Mouse (Mus musculus) heart, embryonic 11.5 days (tissue): ENCODE data around the gene Col23a1. TPM values are rescaled to one million over a fixed set of nuclear protein-coding genes. Genes with fewer than 3 reads are reported as not detected.

Experiments
- ATAC-seq: fragments of 200-750 bp; cut with Nextera tagmentation; replicated peaks from 2 replicates; pipeline ENCODE4 v1.8.0; 2017; ENCODE audit warnings: moderate library complexity; ENCODE audit not compliant: insufficient number of reproducible peaks, low FRiP score, low TSS enrichment
- H3K27ac ChIP-seq: fragments of 300-500 bp; sonication (generic); 2 replicates; pipeline ENCODE4 v1.5.1; 2014; ENCODE audit warnings: mild to moderate bottlenecking, low read depth, low read length
- H3K27me3 ChIP-seq: fragments of 300-500 bp; sonication (generic); 2 replicates; pipeline ENCODE4 v1.6.1; 2014; ENCODE audit warnings: mild to moderate bottlenecking, low read length, mixed read lengths; ENCODE audit not compliant: control insufficient read depth, insufficient read depth
- H3K36me3 ChIP-seq: fragments of 300-500 bp; sonication (generic); 2 replicates; pipeline ENCODE4 v1.6.1; 2014; ENCODE audit warnings: mild to moderate bottlenecking, low read length, moderate library complexity, mixed read lengths; ENCODE audit not compliant: control insufficient read depth, insufficient read depth
- H3K4me1 ChIP-seq: fragments of 300-500 bp; sonication (generic); 2 replicates; pipeline ENCODE4 v1.6.1; 2014; ENCODE audit warnings: low read length; ENCODE audit not compliant: control insufficient read depth, insufficient read depth
- H3K4me2 ChIP-seq: fragments of 300-500 bp; sonication (generic); 2 replicates; pipeline ENCODE4 v1.6.1; 2014; ENCODE audit warnings: mild to moderate bottlenecking, moderate library complexity
- H3K4me3 ChIP-seq: fragments of 300-500 bp; sonication (generic); 2 replicates; pipeline ENCODE4 v1.5.1; 2014; ENCODE audit warnings: low read depth, low read length
- H3K9ac ChIP-seq: fragments of 300-500 bp; sonication (generic); 2 replicates; pipeline ENCODE4 v1.6.1; 2014; ENCODE audit warnings: mild to moderate bottlenecking, low read depth, low read length, moderate library complexity
- H3K9me3 ChIP-seq: fragments of 300-500 bp; sonication (generic); replicated peaks from 2 replicates; pipeline ENCODE4 v1.6.1; 2016; ENCODE audit warnings: low read length; ENCODE audit not compliant: control insufficient read depth
- WGBS: fragments of 180-500 bp; shearing (Covaris S2); extraction: QIAGEN DNeasy Blood & Tissue Kit; methylation state at CpG from one replicate; pipeline ENCODE4 v1.1.7; 2014; ENCODE audit not compliant: insufficient replicate concordance; 5-methylcytosine and 5-hydroxymethylcytosine counted together
- polyA plus RNA-seq: library from polyadenylated mRNA; unstranded; fragments of >200 nt; fragmentation: Nextera tagmentation; extraction: Ambion mirVana; gene quantifications from 2 replicates; pipeline ENCODE4 v1.2.1, GENCODE M21; 2014

Col23a1 gene
- polyA plus RNA-seq, 1 experiment from 2014 or later, result 10.3 TPM

DNA sequence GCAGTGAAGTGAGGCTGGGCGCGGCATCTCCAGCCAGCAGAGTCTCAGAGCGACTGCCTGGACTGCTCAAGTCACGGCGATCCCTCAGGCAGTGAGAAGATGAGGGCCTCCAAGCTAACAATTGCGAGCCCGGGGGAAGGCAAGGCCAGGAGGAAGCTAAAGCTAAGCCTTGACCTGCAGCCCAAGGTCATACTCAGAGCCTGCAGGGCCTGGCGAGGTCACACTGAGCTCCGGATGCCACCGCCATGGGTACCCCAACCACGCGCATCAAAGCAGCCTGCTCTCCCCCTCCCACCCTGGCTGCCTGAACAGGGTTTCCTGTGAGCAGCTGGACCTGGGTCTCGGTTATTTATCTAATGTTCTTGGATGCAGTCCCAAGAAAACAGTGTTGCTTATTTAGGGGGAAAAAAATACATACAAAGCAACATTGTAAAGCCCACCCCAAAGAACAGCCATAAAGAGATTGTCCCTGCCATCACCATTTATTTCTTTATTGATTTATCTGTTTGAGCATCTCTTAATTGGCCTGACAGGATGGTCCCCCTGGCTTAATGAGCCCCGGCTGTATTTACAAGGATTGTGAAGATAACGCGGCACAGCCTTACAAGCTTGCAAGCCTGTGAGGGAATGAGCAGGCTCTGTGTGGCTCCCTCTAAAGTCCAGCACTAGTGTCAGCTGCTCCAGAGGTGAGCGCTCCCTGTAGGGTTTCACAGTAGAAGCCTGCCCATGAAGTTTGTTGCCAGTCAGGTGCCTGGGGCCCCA, 180.8 kb downstream of the Col23a1 start:
- WGBS, result 32% methylated on average over 17 of the region's 17 CpGs
- Histone ChIP-seq H3K9ac (no peak overlapping the region), H3K27ac (no peak overlapping the region), H3K4me1 (peaks cover 30% of the 10 kb centered on the region), H3K27me3 (peaks cover 28% of the 10 kb centered on the region), H3K4me2 (peak overlapping the region; percentile 33; the same call in 1 of the 2 replicates), H3K36me3 (no peaks in the 10 kb centered on the region), H3K9me3 (no peaks in the 10 kb centered on the region), H3K4me3 (no peak overlapping the region)
- ATAC-seq, result no peak

DNA sequence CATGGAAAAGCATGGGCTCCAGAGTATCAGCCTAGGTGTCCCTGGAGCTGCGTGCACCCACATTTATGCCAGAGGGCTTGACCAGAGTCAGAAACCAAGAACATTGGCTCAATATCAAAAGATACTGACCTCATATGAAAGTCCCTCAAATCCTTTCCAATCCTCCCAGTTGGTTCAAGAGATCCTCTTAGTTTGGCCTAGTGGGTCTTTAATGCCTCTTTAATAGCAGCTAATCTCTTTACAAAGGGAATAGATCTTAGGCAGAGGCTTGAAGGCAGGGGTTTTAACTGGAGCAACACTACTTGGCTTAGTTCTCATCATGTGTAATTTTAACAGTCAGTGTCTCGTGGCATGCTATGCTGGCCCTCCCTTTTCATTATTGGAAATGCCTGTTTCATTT, 184.0 kb downstream of the Col23a1 start:
- WGBS, result 78% methylated on average over 2 of the region's 2 CpGs
- ATAC-seq, result no peak
- Histone ChIP-seq H3K9me3 (no peaks in the 10 kb centered on the region), H3K27ac (no peak overlapping the region), H3K9ac (no peak overlapping the region), H3K36me3 (no peaks in the 10 kb centered on the region), H3K4me3 (no peak overlapping the region), H3K4me2 (no peak overlapping the region), H3K4me1 (peaks cover 29% of the 10 kb centered on the region), H3K27me3 (peaks cover 18% of the 10 kb centered on the region)

DNA sequence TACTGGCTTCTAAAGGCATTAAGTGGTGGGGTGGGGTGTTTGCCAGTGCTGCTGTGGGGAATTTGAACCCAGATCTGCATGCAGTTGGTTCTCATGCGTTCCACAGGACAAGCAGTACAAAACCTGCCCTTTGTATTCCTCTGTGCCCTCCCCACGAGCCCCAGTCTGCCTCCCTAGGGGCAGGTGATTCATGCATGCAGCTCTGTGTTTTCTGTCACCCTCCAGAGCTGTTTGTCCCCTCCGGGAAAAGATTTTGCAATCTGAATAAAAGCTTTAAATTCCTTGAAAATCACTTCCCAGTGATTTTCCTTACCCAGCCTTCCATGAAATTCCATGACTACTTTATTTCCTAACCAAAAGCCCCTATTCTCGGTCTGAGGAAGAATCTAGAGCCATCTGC, 186.8 kb downstream of the Col23a1 start:
- no peak overlapping the region for H3K27ac ChIP-seq
- 65% methylated on average over 4 of the region's 4 CpGs for WGBS
- no peak overlapping the region for H3K4me2 ChIP-seq
- no peak overlapping the region for H3K4me3 ChIP-seq
- no peak for ATAC-seq
- H3K36me3 ChIP-seq, result no peaks in the 10 kb centered on the region
- peaks cover 2% of the 10 kb centered on the region; the same call in 1 of the 2 replicates for H3K4me1 ChIP-seq
- H3K9ac ChIP-seq, result no peak overlapping the region
- peaks cover 11% of the 10 kb centered on the region for H3K27me3 ChIP-seq
- H3K9me3 ChIP-seq, result no peaks in the 10 kb centered on the region

DNA sequence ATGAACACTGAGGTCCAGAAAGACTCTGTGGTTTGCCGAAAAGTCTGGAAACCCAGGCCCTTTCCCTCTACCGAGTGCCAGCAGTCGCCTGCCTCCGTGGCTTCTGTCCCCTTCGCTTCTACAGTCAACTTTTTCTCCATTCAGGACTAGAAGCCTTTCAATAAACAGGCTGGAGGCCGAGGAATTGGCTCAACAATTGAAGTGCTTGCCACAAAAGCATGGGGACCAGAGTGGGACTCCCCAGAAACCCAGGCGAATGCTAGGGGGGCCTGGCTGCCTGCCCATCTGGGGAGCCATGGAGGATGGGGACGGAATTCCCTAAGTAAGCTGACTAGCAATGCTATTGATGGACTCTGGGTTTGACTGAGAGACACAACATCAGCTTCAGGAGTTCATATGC, 187.9 kb downstream of the Col23a1 start:
- no peak overlapping the region for H3K9ac ChIP-seq
- no peaks in the 10 kb centered on the region for H3K36me3 ChIP-seq
- no peak overlapping the region for H3K27ac ChIP-seq
- H3K9me3 ChIP-seq, result no peaks in the 10 kb centered on the region
- H3K4me3 ChIP-seq, result no peak overlapping the region
- no peak overlapping the region for H3K4me2 ChIP-seq
- ATAC-seq, result no peak
- peaks cover 2% of the 10 kb centered on the region; the same call in 1 of the 2 replicates for H3K4me1 ChIP-seq
- 69% methylated on average over 8 of the region's 8 CpGs for WGBS
- H3K27me3 ChIP-seq, result peaks cover 7% of the 10 kb centered on the region

DNA sequence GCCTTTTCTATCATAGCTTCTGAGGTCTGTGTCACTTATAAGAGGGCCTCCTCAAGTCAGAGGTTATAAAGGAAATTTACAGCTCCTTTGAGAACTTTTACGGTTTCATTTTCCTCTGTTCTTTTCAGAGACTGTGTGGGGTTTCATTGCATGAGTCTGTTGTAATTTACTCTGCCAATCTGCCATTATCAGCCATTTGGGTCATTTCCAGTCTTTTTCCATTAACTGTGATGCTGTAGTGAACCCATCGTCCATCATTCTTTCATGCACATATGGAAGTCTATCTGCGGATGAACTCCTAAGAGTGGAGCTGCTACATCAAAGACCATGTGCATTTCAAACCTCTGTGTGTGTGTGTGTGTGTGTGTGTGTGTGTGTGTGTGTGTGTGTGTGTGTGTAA, 192.5 kb downstream of the Col23a1 start:
- H3K36me3 ChIP-seq, result no peaks in the 10 kb centered on the region

DNA sequence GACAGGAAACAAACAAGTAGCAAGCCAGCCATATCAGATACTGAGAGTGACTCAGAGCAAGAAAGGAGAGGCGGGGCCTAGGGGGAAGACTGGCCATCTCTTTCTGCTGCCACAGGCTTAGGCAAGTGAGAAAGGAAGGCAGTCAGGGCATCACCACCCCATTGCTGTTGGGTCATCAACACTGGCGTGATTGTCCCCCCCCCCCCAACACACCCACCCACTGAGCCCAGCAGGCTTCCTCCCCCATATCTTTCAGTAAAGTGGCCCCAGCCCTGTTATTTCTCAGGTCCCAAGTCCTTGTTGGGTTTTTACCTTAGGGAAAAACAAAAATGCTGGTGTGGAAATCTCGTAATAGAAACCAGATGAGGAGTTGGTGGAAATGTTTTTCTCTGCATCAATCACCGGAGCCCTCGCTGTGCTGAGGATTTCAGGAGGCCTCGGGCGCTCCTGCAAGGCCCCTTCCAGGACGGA, 195.4 kb downstream of the Col23a1 start:
- WGBS, result 23% methylated on average over 8 of the region's 8 CpGs
- 0 out of 2 replicates have a peak, but pooled peaks cover 3% of the 10 kb centered on the region for H3K9me3 ChIP-seq
- peaks cover 5% of the 10 kb centered on the region for H3K4me1 ChIP-seq
- no peak for ATAC-seq
- no peaks in the 10 kb centered on the region for H3K36me3 ChIP-seq
- H3K27ac ChIP-seq, result no peak overlapping the region
- H3K4me2 ChIP-seq, result no peak overlapping the region
- H3K9ac ChIP-seq, result no peak overlapping the region
- no peak overlapping the region for H3K4me3 ChIP-seq
- no peaks in the 10 kb centered on the region for H3K27me3 ChIP-seq

More for the DNA sequence above, 192.5 kb downstream of the Col23a1 start:
- H3K9me3 ChIP-seq, result no peaks in the 10 kb centered on the region
- no peak overlapping the region for H3K9ac ChIP-seq
- H3K4me2 ChIP-seq, result no peak overlapping the region
- 63% methylated on average over 3 of the region's 3 CpGs for WGBS
- no peaks in the 10 kb centered on the region for H3K27me3 ChIP-seq
- peaks cover 5% of the 10 kb centered on the region for H3K4me1 ChIP-seq
- ATAC-seq, result no peak
- H3K27ac ChIP-seq, result no peak overlapping the region
- H3K4me3 ChIP-seq, result no peak overlapping the region

DNA sequence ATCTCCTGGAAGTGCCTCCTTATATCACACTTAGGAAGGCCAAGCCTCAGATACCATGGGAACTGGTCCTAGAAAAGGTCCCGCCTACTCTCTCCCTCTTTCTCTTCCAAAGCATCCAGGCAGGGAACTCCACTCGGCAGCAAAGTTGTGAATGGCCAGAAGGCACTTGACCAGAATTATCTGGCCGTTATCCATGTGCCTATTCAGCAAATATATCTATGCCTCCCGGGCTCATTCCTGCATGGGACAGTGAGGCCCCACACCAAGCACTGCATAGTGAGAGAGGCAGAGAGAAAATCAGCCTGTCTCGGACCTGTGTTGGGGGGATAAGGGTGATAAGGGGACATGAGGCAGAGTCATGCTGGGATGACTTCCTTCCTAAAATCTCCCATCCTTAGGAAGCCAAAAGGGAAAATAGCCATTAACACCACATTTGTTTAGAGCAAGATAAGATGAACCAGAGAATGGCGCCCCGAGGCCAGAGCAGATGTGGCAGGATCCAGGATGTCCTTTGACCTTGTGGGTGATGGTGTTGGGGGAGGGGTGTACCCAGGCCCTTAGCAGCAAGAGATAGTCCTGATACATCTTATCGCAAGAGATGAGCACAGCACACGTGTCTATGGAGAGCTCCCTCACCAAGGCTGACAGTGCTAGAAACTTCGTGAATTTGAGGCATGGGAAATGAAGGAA, 196.2 kb downstream of the Col23a1 start:
- H3K9me3 ChIP-seq, result 0 out of 2 replicates have a peak, but pooled peaks cover 4% of the 10 kb centered on the region
- H3K4me3 ChIP-seq, result no peak overlapping the region
- 16% methylated on average over 10 of the region's 10 CpGs for WGBS
- no peaks in the 10 kb centered on the region for H3K36me3 ChIP-seq
- no peak overlapping the region for H3K27ac ChIP-seq
- no peak for ATAC-seq
- H3K4me1 ChIP-seq, result peaks cover 5% of the 10 kb centered on the region
- 0 out of 2 replicates have a peak overlapping the region, but pooled peaks have one; percentile 16 for H3K9ac ChIP-seq
- H3K27me3 ChIP-seq, result no peaks in the 10 kb centered on the region
- no peak overlapping the region for H3K4me2 ChIP-seq

DNA sequence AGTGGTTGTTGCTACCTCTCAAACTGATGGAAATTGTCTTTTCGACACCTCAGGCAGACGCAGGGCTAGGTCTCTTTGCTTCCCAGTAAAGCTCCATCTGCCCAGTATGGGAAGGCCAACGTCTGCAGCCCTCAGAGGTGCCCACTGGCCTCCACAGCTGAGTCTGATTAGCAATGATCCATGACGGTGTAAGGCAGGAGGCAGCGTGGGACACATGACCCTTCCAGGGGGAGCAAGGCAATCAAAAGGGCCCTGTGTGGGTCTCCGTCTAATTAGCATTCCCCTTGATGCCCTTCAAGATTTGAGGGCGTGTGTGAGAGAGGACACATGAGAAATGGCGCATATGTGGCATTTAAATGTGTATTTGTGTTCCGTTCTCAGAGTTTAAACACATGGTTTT, 199.1 kb downstream of the Col23a1 start:
- 0 out of 2 replicates have a peak, but pooled peaks cover 4% of the 10 kb centered on the region for H3K9me3 ChIP-seq
- H3K36me3 ChIP-seq, result no peaks in the 10 kb centered on the region
- H3K27ac ChIP-seq, result no peak overlapping the region
- no peak overlapping the region for H3K4me2 ChIP-seq
- H3K4me1 ChIP-seq, result peaks cover 5% of the 10 kb centered on the region
- no peak for ATAC-seq
- no peaks in the 10 kb centered on the region for H3K27me3 ChIP-seq
- no peak overlapping the region for H3K9ac ChIP-seq
- 56% methylated on average over 9 of the region's 9 CpGs for WGBS
- no peak overlapping the region for H3K4me3 ChIP-seq
